Mouse (Mus musculus) intestine, postnatal 0 days (tissue): ENCODE results near the gene Mef2c. TPM values are rescaled to one million over a fixed set of nuclear protein-coding genes. Genes with fewer than 3 reads are reported as not detected.

Experiments used
- ATAC-seq: fragments of 200-750 bp; cut with Nextera tagmentation; 2 replicates; pipeline ENCODE4 v1.8.0; 2017; ENCODE audit warnings: mild to moderate bottlenecking, moderate TSS enrichment, moderate library complexity
- H3K27ac ChIP-seq: fragments of 300-500 bp; sonication (generic); 2 replicates; pipeline ENCODE4 v1.5.1; 2014; ENCODE audit warnings: mild to moderate bottlenecking, low read depth, low read length, moderate library complexity
- H3K27me3 ChIP-seq: fragments of 300-500 bp; sonication (generic); replicated peaks from 2 replicates; pipeline ENCODE4 v1.6.1; 2014; ENCODE audit warnings: low read length, mixed read lengths; ENCODE audit not compliant: control insufficient read depth, insufficient read depth
- H3K36me3 ChIP-seq: fragments of 300-500 bp; sonication (generic); 2 replicates; pipeline ENCODE4 v1.6.1; 2014; ENCODE audit warnings: mild to moderate bottlenecking, moderate library complexity; ENCODE audit not compliant: control insufficient read depth, insufficient read depth
- H3K4me1 ChIP-seq: fragments of 300-500 bp; sonication (generic); replicated peaks from 2 replicates; pipeline ENCODE4 v1.6.1; 2014; ENCODE audit warnings: antibody characterized with exemption, low read length, mixed read lengths; ENCODE audit not compliant: control insufficient read depth, insufficient read depth
- H3K4me2 ChIP-seq: fragments of 300-500 bp; sonication (generic); replicated peaks from 2 replicates; pipeline ENCODE4 v1.6.1; 2014; ENCODE audit warnings: low read depth, mild to moderate bottlenecking, moderate library complexity
- H3K4me3 ChIP-seq: fragments of 300-500 bp; sonication (generic); 2 replicates; pipeline ENCODE4 v1.5.1; 2014; ENCODE audit warnings: low read depth, low read length
- H3K9ac ChIP-seq: fragments of 300-500 bp; sonication (generic); 2 replicates; pipeline ENCODE4 v1.6.1; 2014; ENCODE audit warnings: mild to moderate bottlenecking, low read depth, low read length
- H3K9me3 ChIP-seq: fragments of 300-500 bp; sonication (generic); 2 replicates; pipeline ENCODE4 v1.6.1; 2016; ENCODE audit warnings: mixed run types; ENCODE audit not compliant: control insufficient read depth
- CTCF ChIP-seq: sonication (generic); IDR thresholded peaks from 2 replicates; pipeline ENCODE4 v1.5.1; 2016; ENCODE audit warnings: low read depth, mild to moderate bottlenecking, control low read depth, antibody characterized with exemption, moderate library complexity
- WGBS: fragments of 180-500 bp; shearing (Covaris S2); extraction: QIAGEN DNeasy Blood & Tissue Kit; methylation state at CpG from one replicate; pipeline ENCODE4 v1.1.7; 2014; 5-methylcytosine and 5-hydroxymethylcytosine counted together
- polyA plus RNA-seq: library from polyadenylated mRNA; unstranded; fragments of >200 nt; fragmentation: Nextera tagmentation; extraction: Ambion mirVana; gene quantifications from 2 replicates; pipeline ENCODE4 v1.2.1, GENCODE M21; 2015

The Mef2c gene
- polyA plus RNA-seq, 1 experiment from 2014 or later = 19.2 TPM

- ATAC-seq = no peak
- Histone ChIP-seq H3K9ac (no peak overlapping the region), H3K4me1 (no peaks in the 10 kb centered on the region), H3K36me3 (no peaks in the 10 kb centered on the region), H3K27me3 (no peaks in the 10 kb centered on the region), H3K4me2 (no peak overlapping the region), H3K9me3 (no peaks in the 10 kb centered on the region), H3K27ac (no peak overlapping the region), H3K4me3 (no peak overlapping the region)
- no peak for TF ChIP-seq CTCF
- WGBS = 90% methylated on average over 3 of the region's 3 CpGs
Observed at GRCm38 (mm10) chr13:83649051-83649450, 145.2 kb downstream of the Mef2c start.

GRCm38 (mm10) chr13:83649795-83650476 lies 146.1 kb downstream of the Mef2c start:
- no peak for ATAC-seq
- Histone ChIP-seq H3K4me3 (no peak overlapping the region), H3K27ac (no peak overlapping the region), H3K36me3 (no peaks in the 10 kb centered on the region), H3K9me3 (no peaks in the 10 kb centered on the region), H3K4me2 (no peak overlapping the region), H3K4me1 (no peaks in the 10 kb centered on the region), H3K27me3 (no peaks in the 10 kb centered on the region), H3K9ac (no peak overlapping the region)
- TF ChIP-seq CTCF = no peak
- 84% methylated on average over 12 of the region's 12 CpGs for WGBS

GRCm38 (mm10) chr13:83650807-83651206 lies 147.0 kb downstream of the Mef2c start:
- H3K9me3 ChIP-seq = no peaks in the 10 kb centered on the region
- H3K4me3 ChIP-seq = no peak overlapping the region
- no peak overlapping the region for H3K27ac ChIP-seq
- H3K4me2 ChIP-seq = no peak overlapping the region
- no peak overlapping the region for H3K9ac ChIP-seq
- no peak for ATAC-seq
- no peaks in the 10 kb centered on the region for H3K27me3 ChIP-seq
- H3K36me3 ChIP-seq = no peaks in the 10 kb centered on the region
- no peaks in the 10 kb centered on the region for H3K4me1 ChIP-seq
- TF ChIP-seq CTCF = no peak
- WGBS = 91% methylated on average over 3 of the region's 3 CpGs

- no peak for TF ChIP-seq CTCF
- Histone ChIP-seq H3K36me3 (no peaks in the 10 kb centered on the region), H3K27ac (no peak overlapping the region), H3K4me2 (no peak overlapping the region), H3K4me3 (no peak overlapping the region), H3K9ac (no peak overlapping the region), H3K27me3 (no peaks in the 10 kb centered on the region), H3K4me1 (no peaks in the 10 kb centered on the region), H3K9me3 (no peaks in the 10 kb centered on the region)
- ATAC-seq = no peak
- WGBS = 77% methylated on average over 7 of the region's 7 CpGs
Observed at GRCm38 (mm10) chr13:83651941-83652548, 148.2 kb downstream of the Mef2c start.

- Histone ChIP-seq H3K4me2 (no peak overlapping the region), H3K4me1 (no peaks in the 10 kb centered on the region), H3K36me3 (no peaks in the 10 kb centered on the region), H3K4me3 (no peak overlapping the region), H3K9me3 (no peaks in the 10 kb centered on the region), H3K27me3 (no peaks in the 10 kb centered on the region), H3K9ac (no peak overlapping the region), H3K27ac (no peak overlapping the region)
- TF ChIP-seq CTCF = no peak
- WGBS = 79% methylated on average over 8 of the region's 8 CpGs
- no peak for ATAC-seq
Observed at GRCm38 (mm10) chr13:83652560-83652959, 148.7 kb downstream of the Mef2c start.

GRCm38 (mm10) chr13:83654889-83655769 lies 151.3 kb downstream of the Mef2c start:
- Histone ChIP-seq H3K9me3 (no peaks in the 10 kb centered on the region), H3K27ac (no peak overlapping the region), H3K27me3 (no peaks in the 10 kb centered on the region), H3K4me2 (no peak overlapping the region), H3K36me3 (no peaks in the 10 kb centered on the region), H3K4me1 (no peaks in the 10 kb centered on the region), H3K4me3 (no peak overlapping the region), H3K9ac (no peak overlapping the region)
- 31% methylated on average over 8 of the region's 8 CpGs for whole genome bisulfite sequencing
- TF ChIP-seq CTCF = peak; percentile 89
- no peak for ATAC-seq
